Mouse (Mus musculus): ENCODE data around the gene Crim1.
A peak's percentile ranks its signal among the peaks of the same experiment; 100 is the strongest.

Gene Crim1

GRCm38 (mm10) chr17:78290153-78290876, 90.3 kb downstream of the Crim1 start:
- DNase-seq: no peak

- DNase-seq: no peak
Measured at GRCm38 (mm10) chr17:78291030-78291429, 91.0 kb downstream of the Crim1 start.

GRCm38 (mm10) chr17:78292301-78292700, 92.3 kb downstream of the Crim1 start:
- DNase-seq: no peak

- no peak for DNase-seq
Measured at GRCm38 (mm10) chr17:78292827-78293488, 92.9 kb downstream of the Crim1 start.

- no peak for DNase-seq
Measured at GRCm38 (mm10) chr17:78295979-78296378, 95.9 kb downstream of the Crim1 start.

- no peak for DNase-seq
Measured at GRCm38 (mm10) chr17:78298140-78298539, 98.1 kb downstream of the Crim1 start.

- DNase-seq: peak; percentile 28
Measured at GRCm38 (mm10) chr17:78298967-78299540, 99.0 kb downstream of the Crim1 start.

GRCm38 (mm10) chr17:78303053-78303452, 103.0 kb downstream of the Crim1 start:
- DNase-seq: no peak

- DNase-seq: no peak
Measured at GRCm38 (mm10) chr17:78304059-78304458, 104.0 kb downstream of the Crim1 start.

GRCm38 (mm10) chr17:78306434-78306833, 106.4 kb downstream of the Crim1 start:
- no peak for DNase-seq

- no peak for DNase-seq
Measured at GRCm38 (mm10) chr17:78308221-78308620, 108.2 kb downstream of the Crim1 start.

- no peak for DNase-seq
Measured at GRCm38 (mm10) chr17:78313006-78313405, 113.0 kb downstream of the Crim1 start.

- DNase-seq: no peak
Measured at GRCm38 (mm10) chr17:78313612-78314011, 113.6 kb downstream of the Crim1 start.

GRCm38 (mm10) chr17:78315659-78316058, 115.6 kb downstream of the Crim1 start:
- DNase-seq: no peak

- DNase-seq: no peak
Measured at GRCm38 (mm10) chr17:78317381-78317780, 117.3 kb downstream of the Crim1 start.

GRCm38 (mm10) chr17:78318810-78319209, 118.8 kb downstream of the Crim1 start:
- no peak for DNase-seq

- no peak for DNase-seq
Measured at GRCm38 (mm10) chr17:78321216-78321835, 121.3 kb downstream of the Crim1 start.

GRCm38 (mm10) chr17:78322369-78323335, 122.6 kb downstream of the Crim1 start:
- DNase-seq: no peak

- no peak for DNase-seq
Measured at GRCm38 (mm10) chr17:78325761-78326332, 125.8 kb downstream of the Crim1 start.

- DNase-seq: no peak
Measured at GRCm38 (mm10) chr17:78326381-78326780, 126.3 kb downstream of the Crim1 start.

- no peak for DNase-seq
Measured at GRCm38 (mm10) chr17:78327187-78327586, 127.1 kb downstream of the Crim1 start.

GRCm38 (mm10) chr17:78328287-78328686, 128.2 kb downstream of the Crim1 start:
- no peak for DNase-seq

Data from thymus, postnatal 25 days (tissue).